Mouse (Mus musculus): ENCODE results near the gene Gadd45g.

GRCm38 (mm10) chr13:51844118-51844517 lies 2.4 kb upstream of the Gadd45g start:
- TF ChIP-seq POLR2A (IDR thresholded peaks at IDR 0.05; ENCODE audit: insufficient read length, low read depth) (no peak), TCF12 (IDR thresholded peaks at IDR 0.05; ENCODE audit: insufficient read depth, poor library complexity, severe bottlenecking) (no peak), POLR2AphosphoS2 (IDR thresholded peaks at IDR 0.05; ENCODE audit: insufficient read length, low read depth) (no peak), E2F4 (IDR thresholded peaks at IDR 0.05; ENCODE audit: insufficient read depth) (no peak), MAX (IDR thresholded peaks at IDR 0.05; ENCODE audit: low read depth) (no peak), USF1 (IDR thresholded peaks at IDR 0.05; ENCODE audit: low read depth) (no peak), TCF3 (IDR thresholded peaks at IDR 0.05; ENCODE audit: insufficient read length, low read depth) (no peak), MYOG (IDR thresholded peaks at IDR 0.05; ENCODE audit: control insufficient read depth in 1 of 3, insufficient read depth in 1 of 3, insufficient read length in 2 of 3, low read depth in 2 of 3) (no peak), CEBPB (IDR thresholded peaks at IDR 0.05; ENCODE audit: insufficient read depth, poor library complexity, severe bottlenecking) (no peak), MYOD1 (IDR thresholded peaks at IDR 0.05; ENCODE audit: control insufficient read depth in 1 of 3, insufficient read length in 2 of 3, low read depth in 2 of 3) (no peak), REST (IDR thresholded peaks at IDR 0.05; ENCODE audit: insufficient read depth, insufficient read length) (no peak), SRF (IDR thresholded peaks at IDR 0.05; ENCODE audit: control insufficient read depth, insufficient read length, low read depth) (no peak)

Data from myocyte (in vitro differentiated cells).